Mouse (Mus musculus) forebrain, embryonic 16.5 days (tissue): Measurements from ENCODE around the gene Gpatch2. TPM values are rescaled to one million over a fixed set of nuclear protein-coding genes. Genes with fewer than 3 reads are reported as not detected.

Source experiments
- ATAC-seq: fragments of 200-750 bp; cut with Nextera tagmentation; 2 replicates; pipeline ENCODE4 v1.8.0; 2017; ENCODE audit warnings: mild to moderate bottlenecking, moderate library complexity
- H3K27ac ChIP-seq: fragments of 300-500 bp; sonication (generic); 2 replicates; pipeline ENCODE4 v1.5.1; 2014; ENCODE audit warnings: low read length, control low read depth
- H3K27me3 ChIP-seq: fragments of 300-500 bp; sonication (generic); replicated peaks from 2 replicates; pipeline ENCODE4 v1.6.1; 2014; ENCODE audit warnings: low read length; ENCODE audit not compliant: control insufficient read depth, insufficient read depth
- H3K36me3 ChIP-seq: fragments of 300-500 bp; sonication (generic); 2 replicates; pipeline ENCODE4 v1.6.1; 2014; ENCODE audit not compliant: control insufficient read depth, insufficient read depth
- H3K4me1 ChIP-seq: fragments of 300-500 bp; sonication (generic); replicated peaks from 2 replicates; pipeline ENCODE4 v1.6.1; 2014; ENCODE audit warnings: low read length; ENCODE audit not compliant: control insufficient read depth, insufficient read depth
- H3K4me2 ChIP-seq: fragments of 300-500 bp; sonication (generic); 2 replicates; pipeline ENCODE4 v1.6.1; 2014; ENCODE audit warnings: mild to moderate bottlenecking, low read length, control low read depth
- H3K4me3 ChIP-seq: fragments of 300-500 bp; sonication (generic); replicated peaks from 2 replicates; pipeline ENCODE4 v1.5.1; 2014; ENCODE audit warnings: mild to moderate bottlenecking, low read length, control low read depth
- H3K9ac ChIP-seq: fragments of 300-500 bp; sonication (generic); replicated peaks from 2 replicates; pipeline ENCODE4 v1.6.1; 2014; ENCODE audit warnings: low read depth, low read length, control low read depth
- H3K9me3 ChIP-seq: fragments of 300-500 bp; sonication (generic); 2 replicates; pipeline ENCODE4 v1.6.1; 2016; ENCODE audit warnings: low read length; ENCODE audit not compliant: control insufficient read depth
- WGBS: fragments of 180-500 bp; shearing (Covaris S2); extraction: QIAGEN DNeasy Blood & Tissue Kit; methylation state at CpG from one replicate; pipeline ENCODE4 v1.1.7; 2014; 5-methylcytosine and 5-hydroxymethylcytosine counted together
- polyA plus RNA-seq: library from polyadenylated mRNA; unstranded; fragments of >200 nt; fragmentation: Nextera tagmentation; extraction: Ambion mirVana; gene quantifications from 2 replicates; pipeline ENCODE4 v1.2.1, GENCODE M21; 2015

Gpatch2 gene
- polyA plus RNA-seq, 1 experiment from 2014 or later = 17.0 TPM

GRCm38 (mm10) chr1:187220756-187221155 lies 5.4 kb downstream of the Gpatch2 start:
- ATAC-seq = no peak

GRCm38 (mm10) chr1:187226328-187227025 lies 11.2 kb downstream of the Gpatch2 start:
- H3K4me3 ChIP-seq = no peak overlapping the region
- no peak for ATAC-seq
- H3K36me3 ChIP-seq = no peaks in the 10 kb centered on the region
- 80% methylated on average over 11 of the region's 11 CpGs for WGBS
- no peak overlapping the region for H3K9ac ChIP-seq
- H3K27me3 ChIP-seq = no peaks in the 10 kb centered on the region
- H3K9me3 ChIP-seq = no peaks in the 10 kb centered on the region
- H3K27ac ChIP-seq = no peak overlapping the region
- no peak overlapping the region for H3K4me2 ChIP-seq
- no peaks in the 10 kb centered on the region for H3K4me1 ChIP-seq

More at GRCm38 (mm10) chr1:187220756-187221155, 5.4 kb downstream of the Gpatch2 start:
- H3K4me1 ChIP-seq = peaks cover 5% of the 10 kb centered on the region
- H3K4me3 ChIP-seq = no peak overlapping the region
- 75% methylated on average over 6 of the region's 6 CpGs for WGBS
- H3K27me3 ChIP-seq = no peaks in the 10 kb centered on the region
- no peaks in the 10 kb centered on the region for H3K36me3 ChIP-seq
- no peak overlapping the region for H3K9ac ChIP-seq
- no peaks in the 10 kb centered on the region for H3K9me3 ChIP-seq
- no peak overlapping the region for H3K27ac ChIP-seq
- H3K4me2 ChIP-seq = no peak overlapping the region

- H3K4me2 ChIP-seq = no peak overlapping the region
- no peak overlapping the region for H3K27ac ChIP-seq
- H3K4me3 ChIP-seq = no peak overlapping the region
- H3K27me3 ChIP-seq = no peaks in the 10 kb centered on the region
- no peaks in the 10 kb centered on the region for H3K4me1 ChIP-seq
- ATAC-seq = no peak
- H3K9me3 ChIP-seq = no peaks in the 10 kb centered on the region
- H3K36me3 ChIP-seq = no peaks in the 10 kb centered on the region
- WGBS = 84% methylated on average over 13 of the region's 13 CpGs
- no peak overlapping the region for H3K9ac ChIP-seq
These were observed 13.3 kb downstream of the Gpatch2 start for GRCm38 (mm10) chr1:187228414-187229146.

GRCm38 (mm10) chr1:187230255-187230654 lies 14.9 kb downstream of the Gpatch2 start:
- WGBS = 91% methylated on average over 5 of the region's 5 CpGs
- Histone ChIP-seq H3K4me2 (no peak overlapping the region), H3K36me3 (no peaks in the 10 kb centered on the region), H3K4me3 (no peak overlapping the region), H3K27me3 (no peaks in the 10 kb centered on the region), H3K27ac (no peak overlapping the region), H3K9me3 (no peaks in the 10 kb centered on the region), H3K4me1 (no peaks in the 10 kb centered on the region), H3K9ac (no peak overlapping the region)
- ATAC-seq = no peak

GRCm38 (mm10) chr1:187232196-187232955 lies 17.1 kb downstream of the Gpatch2 start:
- no peaks in the 10 kb centered on the region for H3K36me3 ChIP-seq
- 84% methylated on average over 14 of the region's 14 CpGs for WGBS
- no peaks in the 10 kb centered on the region for H3K27me3 ChIP-seq
- no peak overlapping the region for H3K4me2 ChIP-seq
- H3K27ac ChIP-seq = no peak overlapping the region
- H3K4me3 ChIP-seq = no peak overlapping the region
- ATAC-seq = no peak
- no peak overlapping the region for H3K9ac ChIP-seq
- no peaks in the 10 kb centered on the region for H3K9me3 ChIP-seq
- H3K4me1 ChIP-seq = no peaks in the 10 kb centered on the region

GRCm38 (mm10) chr1:187232996-187233615 lies 17.8 kb downstream of the Gpatch2 start:
- no peak for ATAC-seq
- Histone ChIP-seq H3K4me1 (no peaks in the 10 kb centered on the region), H3K9me3 (no peaks in the 10 kb centered on the region), H3K27me3 (no peaks in the 10 kb centered on the region), H3K4me2 (no peak overlapping the region), H3K4me3 (no peak overlapping the region), H3K27ac (no peak overlapping the region), H3K9ac (no peak overlapping the region), H3K36me3 (no peaks in the 10 kb centered on the region)
- WGBS = 71% methylated on average over 7 of the region's 7 CpGs

- 96% methylated on average over 3 of the region's 3 CpGs for WGBS
- H3K4me3 ChIP-seq = no peak overlapping the region
- no peak overlapping the region for H3K9ac ChIP-seq
- H3K36me3 ChIP-seq = no peaks in the 10 kb centered on the region
- H3K4me1 ChIP-seq = no peaks in the 10 kb centered on the region
- H3K27me3 ChIP-seq = no peaks in the 10 kb centered on the region
- H3K27ac ChIP-seq = no peak overlapping the region
- H3K9me3 ChIP-seq = no peaks in the 10 kb centered on the region
- no peak overlapping the region for H3K4me2 ChIP-seq
- ATAC-seq = no peak
These were observed 19.9 kb downstream of the Gpatch2 start for GRCm38 (mm10) chr1:187235161-187235560.

GRCm38 (mm10) chr1:187236296-187236695 lies 21.0 kb downstream of the Gpatch2 start:
- Histone ChIP-seq H3K9me3 (no peaks in the 10 kb centered on the region), H3K36me3 (no peaks in the 10 kb centered on the region), H3K9ac (no peak overlapping the region), H3K4me1 (no peaks in the 10 kb centered on the region), H3K27ac (no peak overlapping the region), H3K27me3 (no peaks in the 10 kb centered on the region), H3K4me3 (no peak overlapping the region), H3K4me2 (no peak overlapping the region)
- no peak for ATAC-seq
- 90% methylated on average over 6 of the region's 6 CpGs for WGBS

GRCm38 (mm10) chr1:187238061-187238460 lies 22.8 kb downstream of the Gpatch2 start:
- Histone ChIP-seq H3K9ac (no peak overlapping the region), H3K9me3 (no peaks in the 10 kb centered on the region), H3K4me3 (no peak overlapping the region), H3K27ac (no peak overlapping the region), H3K4me1 (no peaks in the 10 kb centered on the region), H3K27me3 (no peaks in the 10 kb centered on the region), H3K4me2 (no peak overlapping the region), H3K36me3 (no peaks in the 10 kb centered on the region)
- ATAC-seq = no peak
- 98% methylated on average over 4 of the region's 4 CpGs for WGBS
